Mouse (Mus musculus): ENCODE data around the gene 1810046K07Rik. TPM values are rescaled to one million over a fixed set of nuclear protein-coding genes. Genes with fewer than 3 reads are reported as not detected.

The 1810046K07Rik gene
- polyA plus RNA-seq, 1 experiment from 2014 or later = not detected

DNA sequence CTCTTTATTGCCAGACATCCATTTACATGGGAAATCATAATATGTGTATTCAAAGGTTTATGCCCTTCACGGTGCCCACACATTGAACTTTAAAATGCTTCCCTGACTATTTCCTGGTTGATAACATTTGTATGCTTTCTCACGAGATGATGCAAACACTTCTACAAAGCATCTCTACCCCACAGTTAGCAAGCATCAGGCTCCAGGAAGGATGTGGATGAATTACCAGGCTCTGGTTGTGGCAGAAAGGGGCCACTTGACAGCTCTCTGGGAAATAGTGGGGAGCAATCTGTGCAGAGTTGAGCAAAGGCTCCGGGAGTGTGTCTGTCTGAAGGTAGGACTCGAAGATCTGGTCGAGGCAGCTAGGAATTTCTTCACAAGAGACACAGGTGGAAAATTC is 56.6 kb downstream of the 1810046K07Rik start:
- Histone ChIP-seq H3K27me3 (ENCODE audit: control insufficient read depth, insufficient read depth, low read length) (no peaks in the 10 kb centered on the region), H3K9ac (replicated peaks; ENCODE audit: low read length) (no peak overlapping the region), H3K4me3 (ENCODE audit: low read depth, low read length) (no peak overlapping the region), H3K9me3 (replicated peaks; ENCODE audit: control insufficient read depth, low read length) (no peaks in the 10 kb centered on the region), H3K36me3 (replicated peaks; ENCODE audit: control insufficient read depth, insufficient read depth, low read depth, low read length) (no peaks in the 10 kb centered on the region), H3K4me1 (ENCODE audit: control insufficient read depth, insufficient read depth, low read length) (no peaks in the 10 kb centered on the region), H3K4me2 (ENCODE audit: low read depth, low read length) (no peak overlapping the region), H3K27ac (replicated peaks; ENCODE audit: low read depth, low read length) (no peak overlapping the region)
- ATAC-seq (replicated peaks; ENCODE audit: insufficient number of reproducible peaks, low FRiP score, low TSS enrichment, low read depth) (no peak), DNase-seq (ENCODE audit: low spot score) (no peak)
- WGBS = 77% methylated on average over 5 of the region's 5 CpGs

- H3K9me3 ChIP-seq (replicated peaks; ENCODE audit: control insufficient read depth, low read length) = no peaks in the 10 kb centered on the region
- no peak overlapping the region for H3K27ac ChIP-seq (replicated peaks; ENCODE audit: low read depth, low read length)
- H3K4me3 ChIP-seq (ENCODE audit: low read depth, low read length) = no peak overlapping the region
- ATAC-seq (replicated peaks; ENCODE audit: insufficient number of reproducible peaks, low FRiP score, low TSS enrichment, low read depth) = no peak
- no peak overlapping the region for H3K4me2 ChIP-seq (ENCODE audit: low read depth, low read length)
- H3K4me1 ChIP-seq (ENCODE audit: control insufficient read depth, insufficient read depth, low read length) = no peaks in the 10 kb centered on the region
- no peaks in the 10 kb centered on the region for H3K27me3 ChIP-seq (ENCODE audit: control insufficient read depth, insufficient read depth, low read length)
- no peak overlapping the region for H3K9ac ChIP-seq (replicated peaks; ENCODE audit: low read length)
- H3K36me3 ChIP-seq (replicated peaks; ENCODE audit: control insufficient read depth, insufficient read depth, low read depth, low read length) = no peaks in the 10 kb centered on the region
- no peak for DNase-seq (ENCODE audit: low spot score)
- 74% methylated on average over 8 of the region's 8 CpGs for WGBS
Observed at GRCm38 (mm10) chr9:51271073-51271472, 57.6 kb downstream of the 1810046K07Rik start.

DNA sequence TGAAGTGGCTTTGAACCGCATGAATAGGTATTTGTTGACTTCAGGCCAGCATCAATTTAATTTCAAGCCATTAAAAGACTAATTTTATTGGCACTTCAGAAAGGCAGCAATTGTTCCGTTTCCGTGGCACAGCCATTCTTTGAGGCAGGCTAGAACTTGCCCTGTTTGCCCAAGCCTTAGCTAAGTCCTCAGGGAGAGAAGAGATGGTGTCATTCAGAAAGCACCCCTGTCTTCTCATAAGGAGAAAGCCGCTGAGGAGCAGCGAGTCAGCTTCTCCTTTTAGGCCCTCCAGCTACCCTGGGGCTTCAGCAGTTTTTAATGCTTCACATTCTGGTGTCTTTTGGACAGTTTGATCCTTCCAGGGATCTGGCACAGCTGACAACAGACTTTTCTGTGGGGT is 59.9 kb downstream of the 1810046K07Rik start:
- no peak for DNase-seq (ENCODE audit: low spot score)
- WGBS = 69% methylated on average over 5 of the region's 5 CpGs
- H3K9ac ChIP-seq (replicated peaks; ENCODE audit: low read length) = no peak overlapping the region
- no peaks in the 10 kb centered on the region for H3K27me3 ChIP-seq (ENCODE audit: control insufficient read depth, insufficient read depth, low read length)
- no peak overlapping the region for H3K27ac ChIP-seq (replicated peaks; ENCODE audit: low read depth, low read length)
- ATAC-seq (replicated peaks; ENCODE audit: insufficient number of reproducible peaks, low FRiP score, low TSS enrichment, low read depth) = no peak
- no peaks in the 10 kb centered on the region for H3K9me3 ChIP-seq (replicated peaks; ENCODE audit: control insufficient read depth, low read length)
- no peak overlapping the region for H3K4me3 ChIP-seq (ENCODE audit: low read depth, low read length)
- no peaks in the 10 kb centered on the region for H3K4me1 ChIP-seq (ENCODE audit: control insufficient read depth, insufficient read depth, low read length)
- no peaks in the 10 kb centered on the region for H3K36me3 ChIP-seq (replicated peaks; ENCODE audit: control insufficient read depth, insufficient read depth, low read depth, low read length)
- no peak overlapping the region for H3K4me2 ChIP-seq (ENCODE audit: low read depth, low read length)

GRCm38 (mm10) chr9:51258426-51258825 is 70.3 kb downstream of the 1810046K07Rik start:
- Histone ChIP-seq H3K27ac (replicated peaks; ENCODE audit: low read depth, low read length) (no peak overlapping the region), H3K9me3 (replicated peaks; ENCODE audit: control insufficient read depth, low read length) (no peaks in the 10 kb centered on the region), H3K4me3 (ENCODE audit: low read depth, low read length) (no peak overlapping the region), H3K9ac (replicated peaks; ENCODE audit: low read length) (no peak overlapping the region), H3K4me2 (ENCODE audit: low read depth, low read length) (no peak overlapping the region), H3K27me3 (ENCODE audit: control insufficient read depth, insufficient read depth, low read length) (no peaks in the 10 kb centered on the region), H3K36me3 (replicated peaks; ENCODE audit: control insufficient read depth, insufficient read depth, low read depth, low read length) (no peaks in the 10 kb centered on the region), H3K4me1 (ENCODE audit: control insufficient read depth, insufficient read depth, low read length) (no peaks in the 10 kb centered on the region)
- ATAC-seq (replicated peaks; ENCODE audit: insufficient number of reproducible peaks, low FRiP score, low TSS enrichment, low read depth) (no peak), DNase-seq (ENCODE audit: low spot score) (no peak)
- 85% methylated on average over 5 of the region's 5 CpGs for WGBS

GRCm38 (mm10) chr9:51256780-51257502 is 71.8 kb downstream of the 1810046K07Rik start:
- no peak overlapping the region for H3K4me3 ChIP-seq (ENCODE audit: low read depth, low read length)
- no peaks in the 10 kb centered on the region for H3K36me3 ChIP-seq (replicated peaks; ENCODE audit: control insufficient read depth, insufficient read depth, low read depth, low read length)
- H3K9ac ChIP-seq (replicated peaks; ENCODE audit: low read length) = no peak overlapping the region
- ATAC-seq (replicated peaks; ENCODE audit: insufficient number of reproducible peaks, low FRiP score, low TSS enrichment, low read depth) (no peak), DNase-seq (ENCODE audit: low spot score) (no peak)
- no peak overlapping the region for H3K27ac ChIP-seq (replicated peaks; ENCODE audit: low read depth, low read length)
- no peaks in the 10 kb centered on the region for H3K27me3 ChIP-seq (ENCODE audit: control insufficient read depth, insufficient read depth, low read length)
- 74% methylated on average over 4 of the region's 4 CpGs for WGBS
- no peak overlapping the region for H3K4me2 ChIP-seq (ENCODE audit: low read depth, low read length)
- no peaks in the 10 kb centered on the region for H3K4me1 ChIP-seq (ENCODE audit: control insufficient read depth, insufficient read depth, low read length)
- H3K9me3 ChIP-seq (replicated peaks; ENCODE audit: control insufficient read depth, low read length) = no peaks in the 10 kb centered on the region

Other genes with a start within 250 kb of the 1810046K07Rik start
- not detected in 2 replicates for gene 4833427G06Rik, start 226.8 kb downstream of the 1810046K07Rik start, polyA plus RNA-seq (2014; fragmentation: Nextera tagmentation; extraction: Ambion mirVana)
- gene Gm32742, start 163.4 kb downstream of the 1810046K07Rik start, polyA plus RNA-seq (2014; fragmentation: Nextera tagmentation; extraction: Ambion mirVana) = not detected in 2 replicates
- not detected in 2 replicates for gene Pou2af1, start 115.2 kb downstream of the 1810046K07Rik start, polyA plus RNA-seq (2014; fragmentation: Nextera tagmentation; extraction: Ambion mirVana)
- gene Colca2, start 50.3 kb downstream of the 1810046K07Rik start, polyA plus RNA-seq (2014; fragmentation: Nextera tagmentation; extraction: Ambion mirVana) = 2.2 and 2.9 TPM in 2 replicates